ENCODE assay signal across 8 mouse cellular contexts in the genomic region with DNA sequence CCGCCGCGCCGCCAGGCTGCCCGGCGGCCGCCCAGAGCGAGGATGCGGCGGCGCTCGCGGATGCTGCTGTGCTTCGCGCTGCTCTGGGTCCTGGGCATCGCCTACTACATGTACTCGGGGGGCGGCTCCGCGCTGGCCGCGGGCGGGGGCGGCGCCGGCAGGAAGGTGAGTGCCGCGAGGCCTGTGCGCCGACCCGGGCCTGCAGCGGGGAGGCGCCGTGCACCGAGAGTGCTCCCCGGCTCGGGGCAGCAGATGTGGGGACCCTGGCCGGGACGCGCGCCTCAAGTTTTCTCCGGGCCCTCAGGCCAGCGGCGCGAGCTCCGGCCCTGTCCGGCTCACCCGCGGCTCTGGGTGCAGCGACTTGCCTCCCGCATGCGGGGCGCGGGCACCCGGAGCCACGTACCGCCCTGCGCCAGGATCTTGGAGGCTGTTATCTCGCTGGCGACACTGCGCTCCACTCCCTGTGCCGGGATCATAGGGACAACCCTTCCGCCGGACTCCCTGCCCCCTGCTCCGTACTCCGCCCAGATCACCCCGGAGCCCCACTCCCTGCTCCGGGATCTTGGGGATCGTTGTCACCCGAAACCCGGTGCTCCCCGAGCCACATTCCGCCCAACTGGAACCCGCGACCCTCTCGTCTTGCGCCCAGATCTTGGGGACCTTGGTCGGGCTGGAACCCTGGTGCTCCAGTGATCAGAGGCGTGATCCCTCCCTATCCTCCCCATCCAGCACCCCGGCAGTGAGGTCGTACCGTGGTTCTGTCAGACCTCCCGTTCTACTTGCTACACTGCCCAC. TPM values are rescaled to one million over a fixed set of nuclear protein-coding genes. Genes with fewer than 3 reads are reported as not detected.
A peak's percentile ranks its signal among the peaks of the same experiment; 100 is the strongest.
DNase-seq lines count a peak whose midpoint lies in the region; ATAC-seq and TF ChIP-seq lines count a peak whose summit lies in the region.

No protein-coding gene starts in this region.

- H3K36me3 ChIP-seq in forebrain, embryonic 11.5 days (ENCODE audit: control insufficient read depth, insufficient read depth, low read length), result no peaks in the 10 kb centered on the region
- H3K36me3 ChIP-seq in limb, embryonic 15.5 days, result no peaks in the 10 kb centered on the region
- H3K36me3 ChIP-seq in midbrain, embryonic 16.5 days (ENCODE audit: control insufficient read depth, insufficient read depth, low read length), result no peaks in the 10 kb centered on the region

- no peaks in the 10 kb centered on the region for H3K9me3 ChIP-seq in forebrain, embryonic 11.5 days (ENCODE audit: control insufficient read depth, low read length)
- H3K9me3 ChIP-seq in limb, embryonic 15.5 days, result no peaks in the 10 kb centered on the region
- no peaks in the 10 kb centered on the region for H3K9me3 ChIP-seq in midbrain, embryonic 16.5 days (replicated peaks; ENCODE audit: control insufficient read depth, low read length, poor library complexity, severe bottlenecking)

- DNase-seq in right cerebral cortex, adult 2 months (ENCODE audit: low spot score in 2 of 2), result peak; percentile 21 to 38
- DNase-seq in right cerebral cortex, postnatal 14 days, result no peak
- peak; percentile 82 for DNase-seq in forebrain, embryonic 11.5 days (ENCODE audit: low spot score)
- DNase-seq in heart, postnatal 4 days, result peak; percentile 70
- peak; percentile 63 for DNase-seq in urinary bladder, postnatal 14 days (ENCODE audit: low spot score)

- H3K4me2 ChIP-seq in forebrain, embryonic 11.5 days (ENCODE audit: low read depth, low read length, severe bottlenecking), result peak overlapping the region; percentile 99
- peak overlapping the region; percentile 93 for H3K4me2 ChIP-seq in limb, embryonic 15.5 days
- H3K4me2 ChIP-seq in midbrain, embryonic 16.5 days (ENCODE audit: low read length), result peak overlapping the region; percentile 92

- peaks cover 44% of the 10 kb centered on the region for H3K4me1 ChIP-seq in bone marrow macrophage, adult 2 months (ENCODE audit: control insufficient read depth, insufficient read depth, low read length)
- H3K4me1 ChIP-seq in forebrain, embryonic 11.5 days (replicated peaks; ENCODE audit: control insufficient read depth, insufficient read depth, low read length), result peaks cover 15% of the 10 kb centered on the region; the same call in 1 of the 2 replicates
- peaks cover 28% of the 10 kb centered on the region for H3K4me1 ChIP-seq in limb, embryonic 15.5 days
- H3K4me1 ChIP-seq in midbrain, embryonic 16.5 days (ENCODE audit: control insufficient read depth, insufficient read depth, low read length), result peaks cover 29% of the 10 kb centered on the region

- H3K27me3 ChIP-seq in forebrain, embryonic 11.5 days (ENCODE audit: control insufficient read depth, insufficient read depth, low read length), result no peaks in the 10 kb centered on the region
- no peaks in the 10 kb centered on the region for H3K27me3 ChIP-seq in limb, embryonic 15.5 days
- H3K27me3 ChIP-seq in midbrain, embryonic 16.5 days (ENCODE audit: control insufficient read depth, insufficient read depth, low read depth, low read length), result no peaks in the 10 kb centered on the region

- H3K4me3 ChIP-seq in bone marrow macrophage, adult 2 months (ENCODE audit: insufficient read depth, low read length), result peak overlapping the region; percentile 81
- peak overlapping the region; percentile 94 for H3K4me3 ChIP-seq in forebrain, embryonic 11.5 days (ENCODE audit: low read depth, low read length)
- peak overlapping the region; percentile 90 for H3K4me3 ChIP-seq in limb, embryonic 15.5 days
- peak overlapping the region; percentile 84 for H3K4me3 ChIP-seq in midbrain, embryonic 16.5 days (ENCODE audit: low read depth, low read length)

- TF ChIP-seq POLR2A in bone marrow macrophage, adult 2 months (IDR thresholded peaks at IDR 0.05; ENCODE audit: borderline replicate concordance, low read depth, low read length), result no peak

- 0 out of 2 replicates have a peak overlapping the region, but pooled peaks have one; percentile 27 for H3K27ac ChIP-seq in bone marrow macrophage, adult 2 months (ENCODE audit: insufficient read depth, low read depth, low read length)
- peak overlapping the region; percentile 57; the same call in 1 of the 2 replicates for H3K27ac ChIP-seq in forebrain, embryonic 11.5 days (ENCODE audit: low read depth, low read length)
- H3K27ac ChIP-seq in limb, embryonic 15.5 days, result peak overlapping the region; percentile 74
- H3K27ac ChIP-seq in midbrain, embryonic 16.5 days (ENCODE audit: low read length), result peak overlapping the region; percentile 72

- no peak for TF ChIP-seq CTCF in bone marrow macrophage, adult 2 months (IDR thresholded peaks at IDR 0.05; ENCODE audit: low read depth, low read length)

- peak overlapping the region; percentile 85 for H3K9ac ChIP-seq in forebrain, embryonic 11.5 days (ENCODE audit: low read length)
- H3K9ac ChIP-seq in limb, embryonic 15.5 days, result peak overlapping the region; percentile 82
- H3K9ac ChIP-seq in midbrain, embryonic 16.5 days (ENCODE audit: low read depth, low read length), result peak overlapping the region; percentile 86

- ATAC-seq in forebrain, embryonic 11.5 days (replicated peaks; ENCODE audit: low FRiP score), result peak; percentile 81
- ATAC-seq in limb, embryonic 15.5 days (ENCODE audit: insufficient number of reproducible peaks, low FRiP score, low TSS enrichment, low read depth), result peak; percentile 86
- peak; percentile 70 for ATAC-seq in midbrain, embryonic 16.5 days

- under 1% methylated on average over 80 of the region's 83 CpGs for WGBS in forebrain, embryonic 11.5 days
- WGBS in limb, embryonic 15.5 days, result under 1% methylated on average over 83 of the region's 83 CpGs
- WGBS in midbrain, embryonic 16.5 days, result under 1% methylated on average over 82 of the region's 83 CpGs

RNA-seq across cellular contexts. Expression of gene Galnt2, which starts 0.5 kb away (rescaled TPM):
- polyA plus RNA-seq in bone marrow macrophage, adult 2 months (2012; ENCODE audit: insufficient read depth, insufficient read length, missing spikeins), result 43.9 and 57.1 TPM in 2 replicates
- 81.6 and 83.7 TPM in 2 replicates for polyA plus RNA-seq in forebrain, embryonic 11.5 days (2014; fragmentation: Nextera tagmentation; extraction: Ambion mirVana)
- 10 to 100 TPM; 47.2 to 52.9 TPM for total RNA-seq in heart, postnatal 4 days (2021)
- 50.2 and 53.1 TPM in 2 replicates for polyA plus RNA-seq in limb, embryonic 15.5 days (2015; fragmentation: Nextera tagmentation; extraction: Ambion mirVana)
- polyA plus RNA-seq in midbrain, embryonic 16.5 days (2015; fragmentation: Nextera tagmentation; extraction: Ambion mirVana), result 45.7 and 49.0 TPM in 2 replicates
